Mouse (Mus musculus) testis, adult 2 months (tissue): ENCODE measurements around the gene Cadm3.

Experiments
- CTCF ChIP-seq: fragments of 200-500 bp; IDR thresholded peaks from 2 replicates; pipeline ENCODE4 v1.5.1; 2012; ENCODE audit warnings: low read depth, mild to moderate bottlenecking, inconsistent platforms, low read length, moderate library complexity; ENCODE audit not compliant: control insufficient read depth, insufficient read depth, insufficient replicate concordance
- POLR2A ChIP-seq: fragments of 200-500 bp; IDR thresholded peaks from 2 replicates; pipeline ENCODE4 v1.6.1; 2012; ENCODE audit warnings: low read depth, mild to moderate bottlenecking, inconsistent platforms, low read length, moderate library complexity; ENCODE audit not compliant: control insufficient read depth

DNA sequence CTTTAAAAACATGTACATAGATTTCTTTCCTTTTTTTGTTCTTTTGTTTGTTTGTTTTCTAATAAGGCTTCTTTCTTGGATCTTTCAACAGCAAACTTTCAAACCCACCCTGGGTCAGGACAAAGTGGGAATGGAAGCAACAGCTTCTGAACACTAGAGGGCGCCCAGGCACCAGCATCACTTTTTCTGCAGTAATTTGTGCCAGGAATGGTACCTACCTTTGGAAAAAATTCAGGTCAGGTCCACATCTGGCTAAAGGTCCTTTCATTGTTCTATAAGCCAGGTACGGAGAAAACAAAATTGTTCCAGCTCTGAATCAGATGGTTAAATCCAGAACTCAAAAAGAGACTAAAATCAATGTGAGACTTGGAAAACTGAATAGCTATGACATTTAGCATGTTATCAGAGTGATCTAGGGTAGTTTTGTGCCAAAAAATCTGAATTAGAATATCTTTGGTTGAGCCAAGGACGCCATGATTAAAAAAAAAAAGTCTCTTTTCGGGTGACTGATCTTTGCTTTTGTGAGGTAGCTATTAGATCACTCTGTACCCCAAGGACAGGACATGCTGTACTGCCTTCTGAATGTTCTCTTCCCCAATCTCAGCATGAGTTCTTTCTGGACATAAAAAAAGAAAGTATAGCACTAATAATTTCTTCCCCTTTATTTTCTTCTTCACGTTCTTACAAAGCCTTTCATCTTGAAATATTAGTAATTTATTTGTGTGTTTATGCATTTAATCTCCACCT lies 43.5 kb downstream of the Cadm3 start:
- TF ChIP-seq POLR2A, result no peak
- peak; percentile 26; the same call in 1 of the 2 replicates for TF ChIP-seq CTCF
